Mouse (Mus musculus): ENCODE data around the gene Ppm1e.

DNA sequence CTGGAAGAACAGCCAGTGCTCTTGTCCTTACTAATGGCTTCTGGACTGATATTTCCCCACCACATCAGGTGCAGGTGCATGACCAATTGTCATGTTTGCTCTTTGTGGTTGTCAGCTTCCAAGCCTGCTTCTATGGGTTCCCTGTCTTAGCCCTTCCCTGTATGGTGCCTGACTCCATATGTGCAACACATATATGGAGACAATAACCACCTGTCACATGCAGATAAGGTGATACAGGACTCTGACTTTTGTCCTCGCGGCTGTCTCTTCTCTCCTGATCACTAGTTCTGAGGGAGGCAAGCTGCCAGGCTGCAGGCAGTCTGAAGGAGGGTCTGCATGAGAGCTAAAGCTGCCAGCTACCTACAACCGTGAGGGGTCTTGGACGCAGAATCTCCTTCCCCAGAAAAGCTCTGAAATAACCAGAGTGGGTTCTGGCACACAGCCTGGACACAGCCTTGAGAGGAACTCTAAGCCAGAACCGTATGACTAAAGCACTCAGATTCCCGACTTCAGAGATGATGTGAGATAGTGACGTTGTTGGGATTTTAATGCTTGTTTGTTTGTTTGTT, 76.8 kb downstream of the Ppm1e start:
- TF ChIP-seq CTCF (IDR thresholded peaks at IDR 0.05; ENCODE audit: borderline replicate concordance, extremely low read depth, insufficient read depth, insufficient read length) = no peak
- TF ChIP-seq POLR2A (IDR thresholded peaks at IDR 0.05; ENCODE audit: borderline replicate concordance, extremely low read depth, insufficient read depth, insufficient read length, poor library complexity, severe bottlenecking) = no peak
